Mouse (Mus musculus): Measurements from ENCODE around the gene Pth2. TPM values are rescaled to one million over a fixed set of nuclear protein-coding genes. Genes with fewer than 3 reads are reported as not detected.

Gene Pth2
- polyA plus RNA-seq, 1 experiment from 2014 or later: not detected

DNA sequence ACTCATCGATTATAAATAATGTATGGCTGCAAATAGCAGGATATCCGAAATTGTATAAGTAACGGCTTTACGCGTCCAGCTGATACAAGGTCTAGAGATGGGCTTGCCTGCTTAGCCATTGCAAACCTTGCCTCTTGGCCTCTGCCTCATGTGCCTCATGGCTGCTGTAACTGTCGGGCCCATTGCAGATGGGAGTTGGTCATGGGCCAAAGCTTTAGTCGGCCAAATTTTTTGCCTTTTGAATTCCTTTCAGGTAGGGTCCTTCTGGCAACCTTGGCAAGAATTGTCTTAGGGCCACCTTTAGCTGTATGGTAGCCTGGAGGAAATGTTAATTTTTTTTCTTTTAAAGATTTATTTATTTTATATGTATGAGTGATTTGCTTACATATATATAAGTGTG is 44.0 kb downstream of the Pth2 start:
- ATAC-seq (ENCODE audit: low read depth) (no peak), DNase-seq (no peak)
- no peaks in the 10 kb centered on the region for H3K9me3 ChIP-seq (replicated peaks)
- H3K4me2 ChIP-seq: no peak overlapping the region
- 82% methylated on average over 7 of the region's 7 CpGs for WGBS (ENCODE audit: insufficient replicate concordance)
- no peak overlapping the region for H3K4me3 ChIP-seq (replicated peaks)
- H3K36me3 ChIP-seq: peaks cover 33% of the 10 kb centered on the region
- no peaks in the 10 kb centered on the region for H3K4me1 ChIP-seq (replicated peaks)
- H3K27ac ChIP-seq: no peak overlapping the region
- no peak overlapping the region for H3K9ac ChIP-seq
- no peaks in the 10 kb centered on the region for H3K27me3 ChIP-seq

DNA sequence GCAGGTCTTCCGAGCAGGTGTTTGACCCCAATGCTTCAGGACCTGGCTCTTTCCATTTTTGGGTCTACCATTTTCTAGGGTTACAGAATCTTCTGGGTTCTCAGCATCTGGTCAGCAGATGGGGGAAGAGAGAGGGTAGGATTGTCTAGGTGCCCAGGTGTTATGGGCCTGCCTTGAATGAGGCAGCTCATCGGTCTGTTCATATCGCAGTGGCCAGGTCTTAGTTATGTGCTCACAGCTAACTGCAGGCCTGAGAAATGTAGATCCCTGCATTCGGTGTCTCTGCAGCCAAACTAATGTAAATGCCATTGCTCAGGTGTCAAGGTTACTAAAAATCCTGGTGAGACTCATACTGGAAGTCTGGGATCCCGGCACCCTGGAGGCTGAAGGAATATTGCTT is 45.6 kb downstream of the Pth2 start:
- no peaks in the 10 kb centered on the region for H3K27me3 ChIP-seq
- H3K4me2 ChIP-seq: no peak overlapping the region
- no peaks in the 10 kb centered on the region for H3K9me3 ChIP-seq (replicated peaks)
- no peak overlapping the region for H3K9ac ChIP-seq
- H3K4me3 ChIP-seq (replicated peaks): no peak overlapping the region
- peaks cover 29% of the 10 kb centered on the region for H3K36me3 ChIP-seq
- no peaks in the 10 kb centered on the region for H3K4me1 ChIP-seq (replicated peaks)
- WGBS (ENCODE audit: insufficient replicate concordance): 82% methylated on average over 5 of the region's 5 CpGs
- no peak overlapping the region for H3K27ac ChIP-seq
- DNase-seq (no peak), ATAC-seq (ENCODE audit: low read depth) (no peak)

- DNase-seq (no peak), ATAC-seq (ENCODE audit: low read depth) (no peak)
- H3K36me3 ChIP-seq: peaks cover 22% of the 10 kb centered on the region
- H3K27ac ChIP-seq: no peak overlapping the region
- H3K4me1 ChIP-seq (replicated peaks): peaks cover 11% of the 10 kb centered on the region
- H3K4me2 ChIP-seq: no peak overlapping the region
- H3K27me3 ChIP-seq: no peaks in the 10 kb centered on the region
- 83% methylated on average over 18 of the region's 18 CpGs for WGBS (ENCODE audit: insufficient replicate concordance)
- H3K9ac ChIP-seq: no peak overlapping the region
- no peak overlapping the region for H3K4me3 ChIP-seq (replicated peaks)
- H3K9me3 ChIP-seq (replicated peaks): no peaks in the 10 kb centered on the region
These were observed 47.8 kb downstream of the Pth2 start for GRCm38 (mm10) chr7:45228548-45228947.

DNA sequence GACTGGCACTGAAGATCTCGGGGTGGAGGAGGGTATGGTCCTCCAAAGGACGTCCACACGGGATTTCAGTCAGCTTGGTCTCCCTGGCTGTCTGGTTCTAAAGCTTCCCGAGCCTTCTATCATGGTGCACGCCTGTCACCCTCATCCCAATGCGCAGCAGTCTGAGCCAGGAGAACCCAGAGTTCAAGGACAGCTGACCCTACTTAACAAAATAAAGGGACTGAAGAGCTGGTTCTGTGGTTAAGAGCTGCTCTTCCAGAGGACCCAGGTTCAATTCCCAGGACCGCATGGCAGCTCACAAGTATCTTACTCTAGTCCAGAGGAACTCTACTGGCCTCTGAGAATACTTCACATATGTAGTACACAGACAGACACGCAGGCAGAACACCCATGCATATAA is 48.3 kb downstream of the Pth2 start:
- DNase-seq: no peak
- Histone ChIP-seq H3K27me3 (no peaks in the 10 kb centered on the region), H3K4me3 (replicated peaks) (no peak overlapping the region), H3K36me3 (peaks cover 19% of the 10 kb centered on the region), H3K27ac (no peak overlapping the region), H3K4me1 (replicated peaks) (peaks cover 16% of the 10 kb centered on the region), H3K4me2 (no peak overlapping the region), H3K9me3 (replicated peaks) (no peaks in the 10 kb centered on the region), H3K9ac (no peak overlapping the region)
- ATAC-seq (ENCODE audit: low read depth): no peak
- WGBS (ENCODE audit: insufficient replicate concordance): 67% methylated on average over 8 of the region's 8 CpGs

GRCm38 (mm10) chr7:45229459-45230203 is 48.8 kb downstream of the Pth2 start:
- no peak overlapping the region for H3K9ac ChIP-seq
- WGBS (ENCODE audit: insufficient replicate concordance): 64% methylated on average over 7 of the region's 7 CpGs
- DNase-seq: no peak
- H3K9me3 ChIP-seq (replicated peaks): no peaks in the 10 kb centered on the region
- no peak for ATAC-seq (ENCODE audit: low read depth)
- peaks cover 22% of the 10 kb centered on the region for H3K4me1 ChIP-seq (replicated peaks)
- no peaks in the 10 kb centered on the region; the same call in 1 of the 2 replicates for H3K27me3 ChIP-seq
- H3K27ac ChIP-seq: no peak overlapping the region
- no peak overlapping the region for H3K4me2 ChIP-seq
- no peak overlapping the region for H3K4me3 ChIP-seq (replicated peaks)
- H3K36me3 ChIP-seq: peaks cover 19% of the 10 kb centered on the region

DNA sequence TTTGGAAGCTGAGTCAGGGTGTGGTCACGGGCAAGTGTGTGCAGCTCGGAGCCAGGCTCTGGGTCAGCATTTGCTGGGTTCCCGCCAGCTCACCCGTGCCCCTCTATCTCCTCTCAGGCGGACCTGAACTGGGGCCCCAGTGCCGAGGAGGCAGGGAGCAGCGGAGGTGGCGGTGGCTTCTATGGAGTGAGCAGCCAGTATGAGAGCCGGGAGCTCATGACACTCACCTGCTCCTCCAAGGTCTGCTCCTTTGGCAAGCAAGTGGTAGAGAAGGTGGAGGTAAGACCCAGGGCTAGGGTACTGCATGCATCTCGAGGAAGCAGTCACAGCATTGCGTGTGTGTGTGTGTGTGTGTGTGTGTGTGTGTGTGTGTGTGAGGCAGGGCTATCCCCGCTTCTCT is 50.4 kb downstream of the Pth2 start:
- Histone ChIP-seq H3K27me3 (no peaks in the 10 kb centered on the region; the same call in 1 of the 2 replicates), H3K4me2 (no peak overlapping the region), H3K4me3 (replicated peaks) (no peak overlapping the region), H3K4me1 (replicated peaks) (peaks cover 37% of the 10 kb centered on the region), H3K9ac (no peak overlapping the region), H3K36me3 (peaks cover 19% of the 10 kb centered on the region), H3K9me3 (replicated peaks) (no peaks in the 10 kb centered on the region), H3K27ac (no peak overlapping the region)
- DNase-seq (no peak), ATAC-seq (ENCODE audit: low read depth) (no peak)
- WGBS (ENCODE audit: insufficient replicate concordance): 62% methylated on average over 12 of the region's 12 CpGs

Small RNAs within 50 kb of the gene (microRNA-seq; reads per million reads assigned to microRNA genes)
- not detected for gene Mir7055

Other genes with a start within 250 kb of the Pth2 start
- gene Tsks, start 237.8 kb upstream of the Pth2 start, polyA plus RNA-seq (2015; fragmentation: Nextera tagmentation; extraction: Ambion mirVana): 0.07 and 0.22 TPM in 2 replicates
- 1.9 and 2.3 TPM in 2 replicates for gene Cpt1c, start 206.1 kb upstream of the Pth2 start, polyA plus RNA-seq (2015; fragmentation: Nextera tagmentation; extraction: Ambion mirVana)
- 214 and 220 TPM in 2 replicates for gene Prmt1, start 194.4 kb upstream of the Pth2 start, polyA plus RNA-seq (2015; fragmentation: Nextera tagmentation; extraction: Ambion mirVana)
- 41.0 and 42.4 TPM in 2 replicates for gene Irf3, start 183.3 kb upstream of the Pth2 start, polyA plus RNA-seq (2015; fragmentation: Nextera tagmentation; extraction: Ambion mirVana)
- 18.2 and 20.1 TPM in 2 replicates for gene Bcl2l12, start 182.3 kb upstream of the Pth2 start, polyA plus RNA-seq (2015; fragmentation: Nextera tagmentation; extraction: Ambion mirVana)
- 10.4 and 11.8 TPM in 2 replicates for gene Scaf1, start 164.6 kb upstream of the Pth2 start, polyA plus RNA-seq (2015; fragmentation: Nextera tagmentation; extraction: Ambion mirVana)
- gene Rras, start 163.0 kb upstream of the Pth2 start, polyA plus RNA-seq (2015; fragmentation: Nextera tagmentation; extraction: Ambion mirVana): 14.4 and 15.0 TPM in 2 replicates
- gene Prr12, start 128.1 kb upstream of the Pth2 start, polyA plus RNA-seq (2015; fragmentation: Nextera tagmentation; extraction: Ambion mirVana): 1.7 and 2.2 TPM in 2 replicates
- 31.5 and 32.0 TPM in 2 replicates for gene Nosip, start 118.6 kb upstream of the Pth2 start, polyA plus RNA-seq (2015; fragmentation: Nextera tagmentation; extraction: Ambion mirVana)
- gene Prrg2, start 118.3 kb upstream of the Pth2 start, polyA plus RNA-seq (2015; fragmentation: Nextera tagmentation; extraction: Ambion mirVana): 7.1 and 7.8 TPM in 2 replicates
- gene Rcn3, start 88.8 kb upstream of the Pth2 start, polyA plus RNA-seq (2015; fragmentation: Nextera tagmentation; extraction: Ambion mirVana): 35.6 and 38.7 TPM in 2 replicates
- gene Fcgrt, start 77.1 kb upstream of the Pth2 start, polyA plus RNA-seq (2015; fragmentation: Nextera tagmentation; extraction: Ambion mirVana): 29.2 and 31.9 TPM in 2 replicates
- gene Rps11, start 56.6 kb upstream of the Pth2 start, polyA plus RNA-seq (2015; fragmentation: Nextera tagmentation; extraction: Ambion mirVana): 1,277 and 1,372 TPM in 2 replicates
- 972 and 1,063 TPM in 2 replicates for gene Rpl13a, start 52.2 kb upstream of the Pth2 start, polyA plus RNA-seq (2015; fragmentation: Nextera tagmentation; extraction: Ambion mirVana)
- gene Gm45713, start 44.8 kb upstream of the Pth2 start, polyA plus RNA-seq (2015; fragmentation: Nextera tagmentation; extraction: Ambion mirVana): 0.12 and 0.37 TPM in 2 replicates
- gene Flt3l, start 44.6 kb upstream of the Pth2 start, polyA plus RNA-seq (2015; fragmentation: Nextera tagmentation; extraction: Ambion mirVana): 4.5 and 5.4 TPM in 2 replicates
- 51.7 and 54.8 TPM in 2 replicates for gene Pih1d1, start 26.7 kb upstream of the Pth2 start, polyA plus RNA-seq (2015; fragmentation: Nextera tagmentation; extraction: Ambion mirVana)
- gene Aldh16a1, start 26.4 kb upstream of the Pth2 start, polyA plus RNA-seq (2015; fragmentation: Nextera tagmentation; extraction: Ambion mirVana): 28.0 and 30.3 TPM in 2 replicates
- not detected in 2 replicates for gene Slc17a7, start 17.0 kb upstream of the Pth2 start, polyA plus RNA-seq (2015; fragmentation: Nextera tagmentation; extraction: Ambion mirVana)
- gene Gfy, start 1.4 kb upstream of the Pth2 start, polyA plus RNA-seq (2015; fragmentation: Nextera tagmentation; extraction: Ambion mirVana): not detected in 2 replicates
- gene Ccdc155, start 23.9 kb downstream of the Pth2 start, polyA plus RNA-seq (2015; fragmentation: Nextera tagmentation; extraction: Ambion mirVana): 0.07 and 0.14 TPM in 2 replicates
- 2.6 and 2.8 TPM in 2 replicates for gene Dkkl1, start 31.2 kb downstream of the Pth2 start, polyA plus RNA-seq (2015; fragmentation: Nextera tagmentation; extraction: Ambion mirVana)
- 11.8 and 12.0 TPM in 2 replicates for gene Tead2, start 34.8 kb downstream of the Pth2 start, polyA plus RNA-seq (2015; fragmentation: Nextera tagmentation; extraction: Ambion mirVana)
- 10.3 and 10.8 TPM in 2 replicates for gene Cd37, start 58.1 kb downstream of the Pth2 start, polyA plus RNA-seq (2015; fragmentation: Nextera tagmentation; extraction: Ambion mirVana)
- not detected in 2 replicates for gene Slc6a16, start 60.1 kb downstream of the Pth2 start, polyA plus RNA-seq (2015; fragmentation: Nextera tagmentation; extraction: Ambion mirVana)
- not detected in 2 replicates for gene Slc6a21, start 96.5 kb downstream of the Pth2 start, polyA plus RNA-seq (2015; fragmentation: Nextera tagmentation; extraction: Ambion mirVana)
- 0.85 and 1.3 TPM in 2 replicates for gene Trpm4, start 152.8 kb downstream of the Pth2 start, polyA plus RNA-seq (2015; fragmentation: Nextera tagmentation; extraction: Ambion mirVana)
- 0.12 and 0.15 TPM in 2 replicates for gene Hrc, start 154.3 kb downstream of the Pth2 start, polyA plus RNA-seq (2015; fragmentation: Nextera tagmentation; extraction: Ambion mirVana)
- gene Ppfia3, start 186.0 kb downstream of the Pth2 start, polyA plus RNA-seq (2015; fragmentation: Nextera tagmentation; extraction: Ambion mirVana): 0.24 and 0.25 TPM in 2 replicates
- not detected in 2 replicates for gene Lin7b, start 189.6 kb downstream of the Pth2 start, polyA plus RNA-seq (2015; fragmentation: Nextera tagmentation; extraction: Ambion mirVana)
- gene Snrnp70, start 214.7 kb downstream of the Pth2 start, polyA plus RNA-seq (2015; fragmentation: Nextera tagmentation; extraction: Ambion mirVana): 108 and 129 TPM in 2 replicates
- gene Kcna7, start 224.7 kb downstream of the Pth2 start, polyA plus RNA-seq (2015; fragmentation: Nextera tagmentation; extraction: Ambion mirVana): not detected in 2 replicates
- gene Ntf5, start 232.7 kb downstream of the Pth2 start, polyA plus RNA-seq (2015; fragmentation: Nextera tagmentation; extraction: Ambion mirVana): 0.35 and 0.37 TPM in 2 replicates
- gene Lhb, start 239.8 kb downstream of the Pth2 start, polyA plus RNA-seq (2015; fragmentation: Nextera tagmentation; extraction: Ambion mirVana): not detected in 2 replicates

Data from liver, embryonic 13.5 days (tissue).